Mouse (Mus musculus) ovary, adult 2 months (tissue): Measurements from ENCODE around the gene Marco. TPM values are rescaled to one million over a fixed set of nuclear protein-coding genes. Genes with fewer than 3 reads are reported as not detected.

Experiments
- polyA plus RNA-seq: library from polyadenylated mRNA; depleted of rRNA; stranded (reverse); fragments of >200 nt; gene quantifications from 2 replicates; pipeline ENCODE4 v1.2.3, GENCODE M21; 2012; rRNA removed

Gene Marco
- 0.10 TPM in 1 of 2 replicates, not detected in the other for polyA plus RNA-seq

DNA sequence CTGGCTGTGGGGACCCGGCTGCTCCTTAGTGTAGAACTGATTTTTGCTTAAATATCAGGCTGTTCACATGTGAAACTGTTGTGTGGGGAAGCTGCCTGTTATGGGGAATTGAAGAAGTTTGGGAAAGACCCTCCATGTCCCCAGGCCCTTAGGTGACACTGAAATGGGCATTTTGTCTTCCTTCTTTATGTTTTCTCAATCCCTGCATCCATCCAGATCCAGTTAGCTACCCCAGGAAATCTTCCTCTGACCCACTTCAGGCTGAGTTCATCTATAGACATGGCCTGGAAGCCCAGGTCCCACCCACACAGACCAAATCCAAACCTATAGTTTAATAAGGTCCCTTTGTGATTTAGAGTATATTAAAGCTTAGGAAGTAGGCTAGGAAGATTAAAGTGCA, at the start of gene Marco:
TSS of gene Marco (minus strand) at position 101 of the 400 bp plus-strand sequence.

Other genes with a start within 250 kb of the Marco start
- 133 and 142 TPM in 2 replicates for gene Steap3, start 232.3 kb downstream of the Marco start, polyA plus RNA-seq
- gene C1ql2, start 164.4 kb downstream of the Marco start, polyA plus RNA-seq, result 0.06 and 0.26 TPM in 2 replicates
- gene En1, start 97.4 kb upstream of the Marco start, polyA plus RNA-seq, result not detected in 2 replicates